Mouse (Mus musculus) limb, embryonic 14.5 days (tissue): ENCODE results near the gene Cd164l2. TPM values are rescaled to one million over a fixed set of nuclear protein-coding genes. Genes with fewer than 3 reads are reported as not detected.

Experiments
- ATAC-seq: fragments of 200-750 bp; cut with Nextera tagmentation; 2 replicates; pipeline ENCODE4 v1.8.0; 2017; ENCODE audit warnings: low read depth, moderate number of reproducible peaks, moderate TSS enrichment; ENCODE audit not compliant: low FRiP score
- DNase-seq: peaks from one replicate; pipeline ENCODE4 v3.0.0-alpha.2; 2015; ENCODE audit warnings: low spot score
- H3K27ac ChIP-seq: fragments of 300-500 bp; sonication (generic); replicated peaks from 2 replicates; pipeline ENCODE4 v1.5.1; 2014; ENCODE audit warnings: low read depth, mild to moderate bottlenecking, low read length, moderate library complexity, mixed read lengths
- H3K27me3 ChIP-seq: fragments of 300-500 bp; sonication (generic); 2 replicates; pipeline ENCODE4 v1.6.1; 2014; ENCODE audit warnings: low read length, mixed read lengths; ENCODE audit not compliant: control insufficient read depth, insufficient read depth
- H3K36me3 ChIP-seq: fragments of 300-500 bp; sonication (generic); 2 replicates; pipeline ENCODE4 v1.6.1; 2014; ENCODE audit warnings: mild to moderate bottlenecking, low read length, moderate library complexity, mixed read lengths; ENCODE audit not compliant: control insufficient read depth, insufficient read depth
- H3K4me1 ChIP-seq: fragments of 300-500 bp; sonication (generic); 2 replicates; pipeline ENCODE4 v1.6.1; 2014; ENCODE audit warnings: antibody characterized with exemption, low read length, mixed read lengths; ENCODE audit not compliant: control insufficient read depth, insufficient read depth
- H3K4me2 ChIP-seq: fragments of 300-500 bp; sonication (generic); replicated peaks from 2 replicates; pipeline ENCODE4 v1.6.1; 2014; ENCODE audit warnings: low read depth, mild to moderate bottlenecking, low read length, moderate library complexity; ENCODE audit not compliant: severe bottlenecking
- H3K4me3 ChIP-seq: fragments of 300-500 bp; sonication (generic); replicated peaks from 2 replicates; pipeline ENCODE4 v1.5.1; 2014; ENCODE audit warnings: low read length
- H3K9ac ChIP-seq: fragments of 300-500 bp; sonication (generic); 2 replicates; pipeline ENCODE4 v1.6.1; 2014; ENCODE audit warnings: mild to moderate bottlenecking, low read depth, low read length, moderate library complexity; ENCODE audit not compliant: severe bottlenecking
- H3K9me3 ChIP-seq: fragments of 300-500 bp; sonication (generic); 2 replicates; pipeline ENCODE4 v1.6.1; 2016; ENCODE audit warnings: low read length; ENCODE audit not compliant: control insufficient read depth
- POLR2A ChIP-seq: fragments of 200-500 bp; IDR thresholded peaks from 2 replicates; pipeline ENCODE4 v1.8.0; 2012; ENCODE audit warnings: inconsistent platforms, mild to moderate bottlenecking, moderate library complexity, borderline replicate concordance; ENCODE audit not compliant: insufficient read depth, insufficient read length; ENCODE audit errors: extremely low read depth
- WGBS: fragments of 180-500 bp; shearing (Covaris S2); extraction: QIAGEN DNeasy Blood & Tissue Kit; methylation state at CpG from one replicate; pipeline ENCODE4 v1.1.7; 2014; 5-methylcytosine and 5-hydroxymethylcytosine counted together
- polyA plus RNA-seq, 2 experiments: library from polyadenylated mRNA; depleted of rRNA in 1 of 2; stranded (reverse) in 1 of 2; unstranded in 1 of 2; fragments of >200 nt; fragmentation: Nextera tagmentation in 1 of 2; extraction: Ambion mirVana in 1 of 2; gene quantifications; 2 replicates each; pipeline versions ENCODE4 v1.2.1 to v1.2.3; 2012 to 2014

Cd164l2 gene
- polyA plus RNA-seq, 2 experiments, result 3.2 to 6.3 TPM

DNA sequence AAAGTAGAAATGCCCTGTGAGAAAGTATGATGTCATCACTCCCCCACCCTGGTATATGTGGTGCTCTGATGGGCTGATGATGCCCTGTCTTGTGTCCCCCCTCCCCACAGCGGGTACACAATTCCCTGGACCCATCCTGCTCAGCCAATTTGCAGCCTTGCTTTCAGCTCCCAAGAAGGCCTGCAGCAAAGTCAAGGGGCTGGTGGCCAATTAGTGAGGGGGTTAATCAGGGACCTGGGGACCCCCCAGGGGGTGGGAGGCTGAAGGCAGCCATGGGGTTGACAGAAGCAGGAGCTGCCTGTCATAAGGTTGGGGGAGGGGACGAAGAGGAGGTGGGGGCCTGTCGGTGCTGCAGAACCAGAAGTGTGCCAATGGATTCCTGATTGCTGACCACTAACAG, 8.3 kb upstream of the Cd164l2 start:
- Histone ChIP-seq H3K4me3 (no peak overlapping the region), H3K27ac (no peak overlapping the region), H3K4me1 (peaks cover 36% of the 10 kb centered on the region), H3K4me2 (no peak overlapping the region), H3K9ac (no peak overlapping the region), H3K36me3 (no peaks in the 10 kb centered on the region), H3K27me3 (no peaks in the 10 kb centered on the region), H3K9me3 (no peaks in the 10 kb centered on the region)
- 52% methylated on average over 3 of the region's 3 CpGs for WGBS
- no peak for DNase-seq
- no peak for ATAC-seq
- TF ChIP-seq POLR2A, result no peak

DNA sequence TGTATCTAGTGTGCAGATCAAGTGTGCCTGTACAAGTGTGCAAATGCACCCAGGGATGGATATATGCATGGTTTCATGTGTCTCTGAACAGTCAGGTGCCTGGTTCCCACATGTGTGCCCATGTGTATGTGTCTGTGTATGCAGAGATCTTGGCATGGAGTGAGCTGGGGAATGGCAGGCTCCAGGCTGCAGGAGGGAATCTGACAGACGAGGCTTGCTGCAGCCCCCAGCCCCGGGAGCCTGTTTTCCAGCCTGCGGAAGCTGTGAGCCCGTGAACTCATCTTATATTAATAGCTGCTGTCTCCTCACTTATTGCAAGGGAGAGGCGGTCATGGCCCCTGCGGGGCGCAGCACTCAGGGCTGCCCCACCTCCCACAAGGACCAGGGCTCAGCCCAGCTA, 7.6 kb upstream of the Cd164l2 start:
- Histone ChIP-seq H3K36me3 (no peaks in the 10 kb centered on the region), H3K4me3 (no peak overlapping the region), H3K9ac (peak overlapping the region; percentile 12; the same call in 1 of the 2 replicates), H3K9me3 (no peaks in the 10 kb centered on the region), H3K27me3 (no peaks in the 10 kb centered on the region), H3K27ac (0 out of 2 replicates have a peak overlapping the region, but pooled peaks have one; percentile 13), H3K4me1 (peaks cover 31% of the 10 kb centered on the region), H3K4me2 (no peak overlapping the region)
- 28% methylated on average over 7 of the region's 7 CpGs for WGBS
- DNase-seq, result no peak
- no peak for TF ChIP-seq POLR2A
- no peak for ATAC-seq

DNA sequence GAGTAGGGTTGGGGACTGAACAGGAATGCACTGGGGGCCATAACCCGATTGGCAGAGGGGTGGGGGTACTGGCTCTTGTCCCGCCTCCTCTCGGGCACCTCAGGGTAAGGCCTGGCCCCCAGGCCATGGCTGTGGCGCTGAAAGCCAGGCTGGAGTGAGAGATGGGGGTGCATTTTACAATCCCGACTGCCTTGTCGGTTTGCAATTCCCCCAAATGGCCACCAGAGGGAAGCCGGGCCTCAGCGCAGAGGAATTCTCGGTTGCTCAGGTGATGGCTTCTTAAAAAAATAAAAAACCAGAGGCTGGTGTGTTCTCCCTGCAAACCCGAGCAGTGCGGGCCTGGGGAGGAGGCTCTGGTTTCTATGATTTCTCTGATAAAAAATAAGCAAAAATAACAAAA, 2.6 kb upstream of the Cd164l2 start:
- Histone ChIP-seq H3K4me2 (no peak overlapping the region), H3K9ac (no peak overlapping the region), H3K9me3 (no peaks in the 10 kb centered on the region), H3K27me3 (peaks cover 18% of the 10 kb centered on the region), H3K4me1 (peaks cover 25% of the 10 kb centered on the region), H3K4me3 (no peak overlapping the region), H3K27ac (no peak overlapping the region), H3K36me3 (no peaks in the 10 kb centered on the region)
- ATAC-seq, result no peak
- no peak for TF ChIP-seq POLR2A
- 3% methylated on average over 11 of the region's 11 CpGs for WGBS
- DNase-seq, result peak; percentile 78

DNA sequence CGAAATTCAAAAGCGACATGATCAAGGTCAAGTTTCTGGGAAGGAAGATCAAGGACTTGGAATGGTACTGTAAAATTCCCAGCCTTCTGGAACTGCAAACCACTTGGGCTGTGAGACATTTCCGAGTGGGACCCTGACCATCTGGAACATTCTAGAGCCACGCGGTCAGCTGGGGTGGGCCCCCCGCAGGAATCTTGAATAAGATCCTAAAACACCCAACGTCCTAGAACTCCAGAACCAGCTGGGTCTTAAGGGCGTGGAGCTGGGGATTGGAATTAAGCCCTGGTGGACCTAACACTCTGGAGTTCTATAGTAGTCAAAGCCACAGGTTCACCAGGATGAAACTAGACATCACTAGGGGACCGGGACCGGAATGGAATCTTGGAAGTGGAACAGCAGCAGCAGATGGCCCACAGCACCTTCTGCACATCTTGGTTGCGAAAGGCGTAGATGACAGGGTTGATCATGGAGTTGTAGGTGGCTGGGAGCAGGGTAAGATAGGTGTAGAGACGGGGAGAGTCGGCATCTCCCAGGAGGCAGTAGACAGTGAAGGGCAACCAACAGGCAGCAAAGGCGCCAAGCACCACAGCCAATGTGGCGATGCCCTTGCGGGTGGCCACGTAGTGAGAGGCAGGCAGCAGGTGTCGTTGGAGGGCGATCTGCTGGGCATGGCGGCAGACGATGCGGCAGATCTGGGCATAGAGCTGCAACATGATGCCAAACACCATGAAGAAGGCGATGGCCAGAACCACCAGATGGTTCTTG, 1.7 kb upstream of the Cd164l2 start:
- no peak for DNase-seq
- Histone ChIP-seq H3K27ac (no peak overlapping the region), H3K36me3 (no peaks in the 10 kb centered on the region), H3K27me3 (peaks cover 18% of the 10 kb centered on the region), H3K9me3 (no peaks in the 10 kb centered on the region), H3K4me1 (peaks cover 21% of the 10 kb centered on the region), H3K9ac (no peak overlapping the region), H3K4me2 (no peak overlapping the region), H3K4me3 (no peak overlapping the region)
- no peak for ATAC-seq
- no peak for TF ChIP-seq POLR2A
- whole genome bisulfite sequencing, result 92% methylated on average over 24 of the region's 24 CpGs

DNA sequence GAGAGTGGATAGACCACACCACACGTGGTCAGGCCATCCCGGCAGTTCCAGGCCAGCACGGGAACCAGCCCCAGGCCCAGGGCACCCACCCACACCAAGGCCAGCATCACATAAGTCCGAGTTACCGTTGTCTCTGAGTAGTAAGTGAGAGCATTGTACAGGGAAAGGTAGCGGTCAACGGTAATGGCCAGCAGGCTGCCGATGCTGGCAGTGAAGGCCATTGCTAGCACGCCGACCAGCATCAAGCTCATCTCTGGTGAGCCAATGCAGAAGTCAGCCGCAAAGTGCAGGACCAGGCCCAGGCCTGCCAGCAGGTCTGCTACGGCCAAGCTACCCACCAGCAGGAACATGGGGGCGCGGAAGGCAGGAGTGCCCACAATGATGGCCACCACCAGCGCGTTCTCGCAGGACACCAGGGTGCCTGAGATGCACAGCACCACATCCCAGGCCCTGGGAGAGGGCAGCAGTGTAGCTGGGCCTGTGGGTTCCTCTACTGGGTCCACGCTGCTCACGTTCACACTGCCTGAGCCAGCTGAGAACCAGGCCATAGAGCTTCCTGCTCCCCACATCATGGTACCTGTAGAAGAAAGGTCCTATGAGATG, 1.0 kb upstream of the Cd164l2 start:
- ATAC-seq (no peak), DNase-seq (no peak)
- Histone ChIP-seq H3K4me1 (peaks cover 21% of the 10 kb centered on the region), H3K9ac (no peak overlapping the region), H3K4me3 (no peak overlapping the region), H3K27ac (no peak overlapping the region), H3K9me3 (no peaks in the 10 kb centered on the region), H3K4me2 (no peak overlapping the region), H3K27me3 (peaks cover 18% of the 10 kb centered on the region), H3K36me3 (no peaks in the 10 kb centered on the region)
- WGBS, result 86% methylated on average over 19 of the region's 19 CpGs
- TF ChIP-seq POLR2A, result no peak
